Mouse (Mus musculus): Measurements from ENCODE around the gene Hist1h4h.

GRCm38 (mm10) chr13:23503797-23504196 lies 27.1 kb upstream of the Hist1h4h start:
- no peak for TF ChIP-seq POLR2A (IDR thresholded peaks at IDR 0.05; ENCODE audit: insufficient read depth, low read depth, low read length)
- TF ChIP-seq CTCF (IDR thresholded peaks at IDR 0.05), result no peak
